Mouse (Mus musculus) lung, postnatal 0 days (tissue): ENCODE data around the gene Epb41l2.

Experiments
- CTCF ChIP-seq: IDR thresholded peaks from 2 replicates; pipeline ENCODE4 v1.5.1; 2016; ENCODE audit warnings: antibody characterized with exemption, mild to moderate bottlenecking
- EP300 ChIP-seq: IDR thresholded peaks from 2 replicates; pipeline ENCODE4 v1.6.1; 2016; ENCODE audit warnings: antibody characterized with exemption, mild to moderate bottlenecking, control low read depth

GRCm38 (mm10) chr10:25371915-25372371 lies 12.3 kb downstream of the Epb41l2 start:
- no peak for TF ChIP-seq CTCF
- TF ChIP-seq EP300 = no peak
